8 mouse cellular contexts compared by ENCODE assay signal in the genomic region with DNA sequence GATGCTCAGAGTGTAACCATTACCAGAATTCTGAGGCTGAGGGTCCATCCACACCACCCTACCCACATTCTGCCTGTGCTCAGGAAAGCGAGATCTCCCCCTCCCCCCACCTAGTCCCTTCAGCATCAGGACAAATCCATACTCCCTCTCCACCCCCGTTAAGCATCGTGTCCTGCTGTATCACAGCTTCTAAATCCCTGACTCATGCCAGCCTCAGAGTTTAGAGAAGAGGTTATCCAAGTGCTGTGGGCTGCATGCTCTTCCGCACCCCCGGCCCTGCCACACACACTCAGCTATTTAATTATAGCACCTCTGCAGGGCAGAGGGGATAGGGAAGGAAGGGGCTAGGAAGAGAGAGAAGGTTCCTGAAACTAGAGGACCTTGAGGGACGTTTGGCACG. TPM values are rescaled to one million over a fixed set of nuclear protein-coding genes. Genes with fewer than 3 reads are reported as not detected.
A peak's percentile ranks its signal among the peaks of the same experiment; 100 is the strongest.
DNase-seq lines count a peak whose midpoint lies in the region; ATAC-seq lines count a peak whose summit lies in the region.

No protein-coding gene starts in this region.

- DNase-seq in heart, postnatal 14 days = no peak
- peak; percentile 51 for DNase-seq in NIH3T3 (ENCODE audit: low read depth)
- peak; percentile 85 for DNase-seq in midbrain, embryonic 11.5 days (ENCODE audit: low spot score, missing footprints)
- no peak for DNase-seq in adrenal gland, postnatal 14 days
- no peak for DNase-seq in liver, embryonic 11.5 days (ENCODE audit: low spot score)
- no peak for DNase-seq in heart, adult 9 months (ENCODE audit: low spot score in 2 of 2)

- H3K4me3 ChIP-seq in heart, embryonic 14.5 days (ENCODE audit: control insufficient read depth in 1 of 2, insufficient read depth in 1 of 2, low read depth in 1 of 2, low read length in 2 of 2) = peak overlapping the region in 1 of 2 experiments; percentile 18; a peak in 1 of 4 replicates
- peak overlapping the region; percentile 7; the same call in 1 of the 2 replicates for H3K4me3 ChIP-seq in forebrain, embryonic 16.5 days (replicated peaks; ENCODE audit: low read length)
- H3K4me3 ChIP-seq in midbrain, embryonic 11.5 days (ENCODE audit: low read depth, low read length) = no peak overlapping the region
- H3K4me3 ChIP-seq in liver, embryonic 11.5 days (ENCODE audit: low read depth, low read length) = no peak overlapping the region

- peak overlapping the region; percentile 56 for H3K4me2 ChIP-seq in heart, embryonic 14.5 days (ENCODE audit: low read length)
- peak overlapping the region; percentile 67 for H3K4me2 ChIP-seq in forebrain, embryonic 16.5 days (ENCODE audit: low read length)
- H3K4me2 ChIP-seq in midbrain, embryonic 11.5 days = peak overlapping the region; percentile 58
- no peak overlapping the region for H3K4me2 ChIP-seq in liver, embryonic 11.5 days

- H3K27me3 ChIP-seq in heart, embryonic 14.5 days (ENCODE audit: control insufficient read depth, insufficient read depth, low read length) = no peaks in the 10 kb centered on the region
- no peaks in the 10 kb centered on the region for H3K27me3 ChIP-seq in forebrain, embryonic 16.5 days (replicated peaks; ENCODE audit: control insufficient read depth, insufficient read depth, low read length)
- H3K27me3 ChIP-seq in midbrain, embryonic 11.5 days (ENCODE audit: control insufficient read depth, insufficient read depth, low read length) = no peaks in the 10 kb centered on the region
- H3K27me3 ChIP-seq in liver, embryonic 11.5 days (replicated peaks; ENCODE audit: control insufficient read depth, insufficient read depth, low read length) = peaks cover 11% of the 10 kb centered on the region; the same call in 1 of the 2 replicates

- intact Hi-C loops in heart, postnatal 14 days (cut with DNase I) = no loop called here

- no peak overlapping the region for H3K27ac ChIP-seq in heart, embryonic 14.5 days (replicated peaks in 1 of 2; ENCODE audit: control insufficient read depth in 1 of 2, insufficient read depth in 1 of 2, low read depth in 2 of 2, low read length in 2 of 2)
- H3K27ac ChIP-seq in forebrain, embryonic 16.5 days (ENCODE audit: low read length) = peak overlapping the region; percentile 99
- H3K27ac ChIP-seq in midbrain, embryonic 11.5 days (ENCODE audit: low read depth, low read length) = 0 out of 2 replicates have a peak overlapping the region, but pooled peaks have one; percentile 36
- H3K27ac ChIP-seq in liver, embryonic 11.5 days (ENCODE audit: low read depth, low read length) = no peak overlapping the region

- no peak for ATAC-seq in heart, embryonic 14.5 days (ENCODE audit: insufficient number of reproducible peaks, insufficient read depth, low FRiP score, low read depth)
- peak; percentile 41 for ATAC-seq in forebrain, embryonic 16.5 days
- peak; percentile 63 for ATAC-seq in midbrain, embryonic 11.5 days (ENCODE audit: low FRiP score)
- ATAC-seq in liver, embryonic 11.5 days (replicated peaks; ENCODE audit: low FRiP score) = no peak

- H3K9ac ChIP-seq in heart, embryonic 14.5 days (ENCODE audit: low read length) = peak overlapping the region; percentile 31; the same call in 1 of the 2 replicates
- H3K9ac ChIP-seq in forebrain, embryonic 16.5 days (replicated peaks; ENCODE audit: low read depth, low read length) = peak overlapping the region; percentile 27
- H3K9ac ChIP-seq in midbrain, embryonic 11.5 days (ENCODE audit: low read length) = peak overlapping the region; percentile 65
- H3K9ac ChIP-seq in liver, embryonic 11.5 days (ENCODE audit: low read depth, low read length) = no peak overlapping the region

- H3K4me1 ChIP-seq in heart, embryonic 14.5 days (ENCODE audit: control insufficient read depth in 2 of 2, insufficient read depth in 2 of 2, low read length in 2 of 2) = peaks cover 21% of the 10 kb centered on the region in 2 experiments
- peaks cover 31% of the 10 kb centered on the region for H3K4me1 ChIP-seq in forebrain, embryonic 16.5 days (replicated peaks; ENCODE audit: control insufficient read depth, insufficient read depth, low read length)
- peaks cover 13% of the 10 kb centered on the region for H3K4me1 ChIP-seq in midbrain, embryonic 11.5 days (ENCODE audit: control insufficient read depth, insufficient read depth, low read length)
- peaks cover 5% of the 10 kb centered on the region; the same call in 1 of the 2 replicates for H3K4me1 ChIP-seq in liver, embryonic 11.5 days (replicated peaks; ENCODE audit: control insufficient read depth, insufficient read depth, low read length)

- no peaks in the 10 kb centered on the region for H3K36me3 ChIP-seq in heart, embryonic 14.5 days (ENCODE audit: control insufficient read depth, insufficient read depth, low read length)
- H3K36me3 ChIP-seq in forebrain, embryonic 16.5 days (ENCODE audit: control insufficient read depth, insufficient read depth) = no peaks in the 10 kb centered on the region
- H3K36me3 ChIP-seq in midbrain, embryonic 11.5 days (ENCODE audit: control insufficient read depth, insufficient read depth, low read length) = no peaks in the 10 kb centered on the region
- H3K36me3 ChIP-seq in liver, embryonic 11.5 days (ENCODE audit: control insufficient read depth, insufficient read depth, low read length) = no peaks in the 10 kb centered on the region

- 26% methylated on average over 7 of the region's 7 CpGs for WGBS in heart, embryonic 14.5 days
- 25% methylated on average over 7 of the region's 7 CpGs for WGBS in forebrain, embryonic 16.5 days
- WGBS in midbrain, embryonic 11.5 days = 43% methylated on average over 7 of the region's 7 CpGs
- 26% methylated on average over 7 of the region's 7 CpGs for WGBS in liver, embryonic 11.5 days

- no peaks in the 10 kb centered on the region for H3K9me3 ChIP-seq in heart, embryonic 14.5 days (ENCODE audit: control insufficient read depth, low read length)
- H3K9me3 ChIP-seq in forebrain, embryonic 16.5 days (ENCODE audit: control insufficient read depth, low read length) = no peaks in the 10 kb centered on the region
- no peaks in the 10 kb centered on the region for H3K9me3 ChIP-seq in midbrain, embryonic 11.5 days (ENCODE audit: control insufficient read depth, low read length)
- H3K9me3 ChIP-seq in liver, embryonic 11.5 days (ENCODE audit: control insufficient read depth, low read length) = no peaks in the 10 kb centered on the region

RNA-seq across cellular contexts. Expression of gene Zfp706, which starts 40.6 kb away (rescaled TPM):
- 415 and 436 TPM in 2 replicates for polyA plus RNA-seq in heart, embryonic 14.5 days (2014; fragmentation: Nextera tagmentation; extraction: Ambion mirVana)
- total RNA-seq in heart, postnatal 14 days (2021) = 100 to 1,000 TPM; 194 to 211 TPM
- 479 and 536 TPM in 2 replicates for polyA plus RNA-seq in forebrain, embryonic 16.5 days (2015; fragmentation: Nextera tagmentation; extraction: Ambion mirVana)
- 423 and 440 TPM in 2 replicates for polyA plus RNA-seq in midbrain, embryonic 11.5 days (2014; fragmentation: Nextera tagmentation; extraction: Ambion mirVana)
- total RNA-seq in adrenal gland, postnatal 14 days (2021) = 176 and 193 TPM in 2 replicates
- polyA plus RNA-seq in liver, embryonic 11.5 days (2014; fragmentation: Nextera tagmentation; extraction: Ambion mirVana) = 419 and 426 TPM in 2 replicates

Comparison
In these comparisons a context has a peak if more than half of its experiments do, and no peak if none do; other contexts are left out.
1. ATAC-seq: peak in forebrain, embryonic 16.5 days (single experiment) and midbrain, embryonic 11.5 days (single experiment); none in heart, embryonic 14.5 days (single experiment) and liver, embryonic 11.5 days (single experiment).
2. H3K27ac ChIP-seq: peak in forebrain, embryonic 16.5 days (single experiment) and midbrain, embryonic 11.5 days (single experiment); none in heart, embryonic 14.5 days (0 of 2) and liver, embryonic 11.5 days (single experiment).
3. DNase-seq: peak in NIH3T3 (single experiment) and midbrain, embryonic 11.5 days (single experiment); none in heart, postnatal 14 days (0 of 2), adrenal gland, postnatal 14 days (single experiment), liver, embryonic 11.5 days (single experiment) and heart, adult 9 months (0 of 2).